Mouse (Mus musculus) liver (tissue): ENCODE data around the gene Lce3e.

ENCODE experiments used
- DNase-seq: peaks from one replicate; pipeline ENCODE4 v3.0.0-alpha.2; 2020; ENCODE audit warnings: mixed read lengths

Lce3e gene

GRCm38 (mm10) chr3:92966761-92967160, at the start of gene Lce3e:
Gene Lce3e (plus strand): TSS chr3:92967061.
- no peak for DNase-seq

GRCm38 (mm10) chr3:92920364-92920763, 46.5 kb upstream of the Lce3e start:
- DNase-seq = peak; percentile 5

DNA sequence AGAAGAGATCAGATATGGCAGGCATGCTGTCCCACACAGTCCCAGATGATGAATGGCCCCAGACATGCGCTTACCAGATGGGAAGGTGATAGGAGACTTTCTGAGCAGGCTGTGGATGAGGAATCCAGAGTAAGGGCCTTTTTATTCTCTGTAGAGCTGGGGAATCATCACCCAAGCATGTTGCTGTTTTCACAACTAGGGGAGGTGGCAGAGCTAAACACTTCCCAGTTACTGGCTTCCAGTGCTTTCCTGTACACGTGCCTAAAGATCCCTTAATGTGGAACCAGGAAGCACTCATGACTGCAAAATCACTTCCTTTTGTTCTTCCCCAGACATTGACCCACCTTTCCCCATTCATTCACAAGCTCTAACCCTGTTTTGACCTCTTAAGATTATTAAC, 40.7 kb upstream of the Lce3e start, which contains the start of gene Lce3a:
Gene Lce3a, minus strand, starts transcription at position 101 of the 400 bp plus-strand sequence.
- DNase-seq = no peak

DNA sequence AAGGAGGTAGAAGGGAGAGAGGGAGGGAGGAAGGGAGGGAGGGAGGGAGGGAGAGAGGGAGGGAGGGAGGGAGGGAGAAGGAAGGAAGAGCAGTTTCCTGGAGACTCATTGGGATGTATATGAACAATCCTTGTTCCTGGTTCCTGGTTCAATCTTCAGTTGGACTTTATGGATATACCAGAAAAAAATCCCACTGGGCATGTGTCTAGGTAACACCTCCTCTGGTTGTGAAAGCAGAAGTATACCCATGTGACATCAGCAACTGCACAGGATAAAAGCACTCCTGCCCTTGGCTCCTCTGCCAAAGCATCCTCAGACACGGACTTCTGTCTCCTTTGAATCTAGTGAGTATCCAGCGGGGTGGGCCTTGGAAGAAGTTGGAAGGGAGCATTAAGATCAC, 34.2 kb upstream of the Lce3e start, which contains the start of gene Lce3b:
Gene Lce3b, plus strand, starts transcription at position 301 of the 400 bp plus-strand sequence.
- DNase-seq = no peak

DNA sequence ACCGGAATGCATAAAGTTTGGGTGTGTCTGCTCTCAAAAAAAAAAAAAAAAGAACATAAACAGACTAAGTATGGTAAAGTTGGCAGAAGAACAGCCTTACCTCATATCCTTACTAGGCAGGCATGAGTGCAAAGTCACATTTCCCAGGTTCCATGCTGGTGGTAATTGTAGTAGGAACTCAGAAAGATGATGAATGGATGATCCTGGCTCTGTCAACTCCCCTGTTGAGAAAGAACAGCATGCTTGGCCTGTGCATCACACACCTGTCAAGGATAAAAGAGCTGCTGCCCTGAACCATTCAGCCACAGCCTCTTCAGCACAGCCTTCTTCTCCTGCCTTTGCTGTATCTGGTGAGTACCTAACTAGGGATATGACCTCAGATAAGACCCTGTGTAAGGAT, 22.7 kb upstream of the Lce3e start, which contains the start of gene Lce3c:
Gene Lce3c, plus strand, starts transcription at position 301 of the 400 bp plus-strand sequence.
- no peak for DNase-seq

DNA sequence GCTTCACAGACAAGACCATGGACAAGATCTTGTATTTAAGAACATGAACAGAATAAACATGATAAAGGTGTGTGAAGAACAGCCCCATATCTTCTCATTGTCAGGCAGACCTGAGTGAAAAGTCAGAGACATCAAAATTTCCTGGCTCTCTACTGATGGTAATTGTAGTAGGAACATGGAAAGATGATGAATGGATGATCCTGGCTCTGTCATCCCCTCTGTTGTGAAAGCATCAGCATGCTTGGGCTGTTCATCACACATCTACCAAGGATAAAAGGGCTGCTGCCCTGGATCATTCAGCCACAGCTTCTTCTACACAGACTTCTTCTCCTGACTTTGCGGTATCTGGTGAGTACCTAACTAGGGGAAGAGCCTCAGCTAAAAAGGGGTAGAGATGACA, 9.8 kb upstream of the Lce3e start, which contains the start of gene Lce3d:
Gene Lce3d, plus strand, starts transcription at position 301 of the 400 bp plus-strand sequence.
- no peak for DNase-seq

- DNase-seq = no peak
Observed at GRCm38 (mm10) chr3:92978484-92978883, 11.6 kb downstream of the Lce3e start.

DNA sequence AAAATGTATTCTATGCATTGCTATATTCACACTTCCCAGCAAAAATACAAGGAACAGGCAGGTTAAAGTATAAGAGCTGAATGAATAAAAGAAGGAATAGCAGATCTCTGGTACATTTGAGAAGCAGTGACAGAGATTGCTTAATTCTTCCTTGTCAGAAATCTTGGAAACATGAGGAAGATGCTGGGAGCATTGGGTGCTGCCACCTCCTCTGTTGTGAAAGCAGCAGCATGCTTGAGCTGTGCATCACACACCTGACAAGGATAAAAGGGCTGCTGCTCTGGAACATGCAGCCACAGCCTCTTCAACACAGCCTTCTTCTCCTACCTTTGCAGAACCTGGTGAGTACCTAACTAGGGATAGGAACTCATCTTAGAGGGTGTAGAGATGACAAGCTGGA, 25.1 kb downstream of the Lce3e start, which contains the start of gene Lce3f:
Gene Lce3f, plus strand, starts transcription at position 301 of the 400 bp plus-strand sequence.
- DNase-seq = no peak

GRCm38 (mm10) chr3:92998691-92999090, 31.8 kb downstream of the Lce3e start:
- DNase-seq = peak; percentile 59

- no peak for DNase-seq
Observed at GRCm38 (mm10) chr3:93000621-93001020, 33.8 kb downstream of the Lce3e start.

GRCm38 (mm10) chr3:93002843-93003242, 36.0 kb downstream of the Lce3e start:
- no peak for DNase-seq

DNA sequence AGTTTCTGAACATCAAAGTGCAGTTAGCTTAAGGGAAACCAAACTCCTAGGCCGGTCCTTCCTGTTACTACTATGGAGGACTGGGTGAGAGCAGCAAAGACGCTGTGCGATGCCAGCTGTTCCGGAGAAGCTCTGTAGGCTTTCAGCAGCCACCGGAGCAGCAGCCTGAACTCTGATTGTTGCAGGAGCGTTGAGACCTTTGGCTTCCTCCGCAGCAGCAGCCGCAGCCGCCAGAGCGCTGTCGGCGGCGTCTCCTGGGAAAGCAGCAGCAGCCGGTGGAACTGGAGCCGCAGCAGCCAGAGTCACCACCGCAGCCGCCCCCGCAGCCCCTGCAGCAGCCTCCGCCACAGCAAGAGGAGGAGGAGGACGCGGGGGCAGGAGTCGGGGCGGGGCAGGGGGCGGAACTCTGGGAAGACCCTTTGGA, 47.5 kb downstream of the Lce3e start:
- DNase-seq = peak; percentile 37

DNA sequence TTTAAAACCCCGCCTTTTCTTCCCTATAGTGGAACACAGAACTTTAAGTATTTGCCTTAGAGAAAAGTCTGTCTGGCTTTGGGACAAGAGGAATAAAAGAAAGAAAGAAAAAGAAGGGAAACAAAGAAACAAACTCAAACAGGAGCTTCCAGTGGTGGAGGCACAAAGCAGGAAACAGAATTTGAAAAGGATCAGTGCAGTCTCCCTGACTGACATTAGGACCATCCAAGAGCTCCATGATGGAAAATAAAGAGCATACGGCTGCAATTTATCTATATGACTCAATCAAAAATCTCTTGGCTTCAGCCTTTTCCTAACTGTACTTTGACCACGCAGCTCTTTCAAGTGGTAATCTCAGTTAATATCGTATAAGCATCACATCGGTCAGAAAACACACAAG, 48.0 kb downstream of the Lce3e start:
- no peak for DNase-seq

GRCm38 (mm10) chr3:93015460-93016104, 48.7 kb downstream of the Lce3e start, which contains the start of gene Crct1:
Gene Crct1 (minus strand): TSS chr3:93015687.
- DNase-seq = no peak
